Mouse (Mus musculus) retina, postnatal 1 day (tissue): ENCODE results near the gene Tenm2.

ENCODE experiments used
- DNase-seq: peaks from one replicate; pipeline ENCODE4 v3.0.0-alpha.2; 2012

Gene Tenm2

DNA sequence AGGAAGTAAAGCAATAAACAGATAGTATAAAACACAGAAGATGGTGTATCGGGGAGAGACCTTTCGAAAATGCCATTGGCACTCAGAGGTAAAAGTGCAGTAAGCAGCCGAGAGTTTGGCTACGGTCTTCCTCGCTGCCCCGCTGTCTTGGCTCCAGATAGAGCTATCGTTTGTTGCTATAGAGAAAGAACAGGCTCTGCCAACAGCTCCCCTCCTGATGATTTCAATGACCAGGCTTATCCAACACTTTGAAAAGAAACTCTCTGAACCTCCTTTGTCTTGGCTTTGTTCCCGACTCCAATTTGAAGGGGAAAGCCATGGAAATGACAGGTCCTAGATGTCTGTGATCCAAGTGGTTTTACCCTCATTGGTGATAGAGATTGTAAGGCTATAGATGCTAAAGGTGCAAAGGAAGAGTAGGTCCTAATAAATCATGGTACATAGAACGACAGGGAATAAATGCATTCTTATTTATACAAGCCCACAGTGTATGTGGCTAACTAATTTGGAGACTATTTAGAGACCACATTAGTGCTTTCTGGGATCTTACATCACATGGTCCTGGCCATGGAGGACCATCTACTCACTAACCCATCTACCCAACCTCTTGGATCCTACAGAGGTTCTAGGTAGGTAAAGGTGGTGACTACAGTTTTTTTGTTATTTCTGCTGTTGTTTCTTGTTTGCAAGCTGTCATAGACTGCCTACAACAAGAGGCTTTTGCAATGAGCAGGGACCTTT lies 765.8 kb downstream of the Tenm2 start:
- no peak for DNase-seq

DNA sequence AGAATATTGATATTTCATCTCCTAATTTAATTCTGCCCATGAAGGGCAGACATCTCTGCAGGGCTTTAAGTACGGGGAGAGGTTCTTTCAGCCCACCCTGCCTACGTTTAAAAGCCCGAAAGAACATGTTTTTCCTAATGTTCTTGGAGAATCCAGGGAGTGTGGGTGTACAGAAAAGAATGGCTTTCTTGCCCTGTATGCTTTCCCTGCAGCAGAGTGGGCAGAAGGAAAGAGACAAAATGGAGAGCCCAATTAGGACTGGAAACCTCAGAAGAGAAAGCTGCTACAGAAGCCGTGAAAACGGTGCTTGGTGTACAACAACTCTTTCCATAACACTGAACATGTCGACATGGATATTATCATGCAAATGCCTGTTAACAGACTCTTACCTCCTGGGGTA lies 777.3 kb downstream of the Tenm2 start:
- peak; percentile 32 for DNase-seq

DNA sequence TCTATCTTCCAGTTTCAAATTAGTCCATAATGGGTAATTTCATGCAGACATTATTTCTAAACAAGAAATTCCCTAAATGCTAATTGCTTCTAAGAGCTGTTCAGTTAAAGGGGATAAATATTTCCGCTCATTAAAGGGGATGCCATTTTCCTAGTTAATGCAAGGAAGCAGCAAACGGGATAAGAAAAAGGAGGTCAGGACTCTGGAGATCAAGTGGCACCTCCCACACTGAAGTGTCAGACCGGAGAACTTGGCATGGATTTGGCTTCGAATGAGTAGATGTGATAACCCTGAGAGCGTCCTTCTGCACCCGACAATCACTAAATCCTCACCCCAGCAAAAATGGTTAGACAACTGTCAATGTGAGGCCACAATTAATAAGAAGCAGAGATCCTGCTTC lies 781.7 kb downstream of the Tenm2 start:
- peak; percentile 60 for DNase-seq

DNA sequence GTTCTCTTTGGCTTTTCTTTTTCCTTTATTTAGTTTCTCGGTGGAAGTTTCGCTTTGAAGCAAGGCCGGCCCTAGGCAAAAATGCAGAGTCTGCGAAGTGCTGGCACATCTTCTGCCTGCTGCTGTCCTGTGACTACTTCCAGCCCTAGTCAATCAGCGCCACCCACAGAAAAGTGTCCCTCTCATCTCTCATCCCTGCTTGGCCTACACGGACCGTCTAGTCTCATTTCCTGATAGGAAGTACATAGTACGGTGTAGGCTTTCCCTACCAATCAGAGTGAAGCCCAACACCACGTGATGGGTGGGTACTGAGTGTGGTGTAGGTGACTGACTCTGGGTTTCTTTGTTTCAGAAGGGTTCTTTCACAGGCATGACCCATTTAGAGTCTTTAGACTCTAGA lies 783.3 kb downstream of the Tenm2 start:
- peak; percentile 38 for DNase-seq

DNA sequence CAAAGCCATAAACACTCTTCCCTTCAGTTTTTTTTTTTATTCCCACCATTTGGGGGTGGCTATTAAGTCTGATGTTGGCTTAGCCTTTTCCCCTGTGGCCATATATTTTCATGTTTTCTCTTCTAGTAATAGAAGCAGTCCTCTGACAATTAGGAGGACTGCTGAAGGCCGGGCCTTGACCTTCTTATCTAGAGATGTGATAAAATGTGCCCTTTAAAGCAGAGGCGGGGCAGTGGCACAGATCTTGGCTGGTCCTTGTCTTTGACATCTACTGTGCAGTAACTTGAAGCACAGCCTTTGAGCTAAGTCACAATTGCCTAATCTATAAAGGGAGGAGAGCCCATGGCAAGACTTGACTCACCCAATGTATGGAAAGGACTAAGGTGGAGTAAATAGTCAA lies 789.4 kb downstream of the Tenm2 start:
- DNase-seq, result no peak

DNA sequence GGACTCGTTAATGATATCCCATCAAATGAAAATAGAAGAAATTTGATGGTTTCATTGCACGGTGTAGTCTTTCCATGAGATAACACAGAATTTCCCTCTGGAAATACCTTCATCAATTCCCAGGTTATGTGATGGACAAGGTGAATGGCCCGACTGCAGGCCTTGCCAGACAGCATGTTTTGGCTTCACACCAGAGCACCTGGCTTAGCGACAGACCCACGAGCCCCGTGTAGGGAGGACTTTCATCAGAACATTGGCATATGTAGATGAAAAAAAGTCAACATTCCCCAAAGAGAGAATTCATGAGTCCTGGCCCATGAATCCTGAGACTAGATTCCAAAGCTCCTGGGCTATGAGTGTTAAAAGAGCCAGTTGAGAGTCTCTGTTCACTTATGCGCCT lies 791.9 kb downstream of the Tenm2 start:
- DNase-seq, result no peak

DNA sequence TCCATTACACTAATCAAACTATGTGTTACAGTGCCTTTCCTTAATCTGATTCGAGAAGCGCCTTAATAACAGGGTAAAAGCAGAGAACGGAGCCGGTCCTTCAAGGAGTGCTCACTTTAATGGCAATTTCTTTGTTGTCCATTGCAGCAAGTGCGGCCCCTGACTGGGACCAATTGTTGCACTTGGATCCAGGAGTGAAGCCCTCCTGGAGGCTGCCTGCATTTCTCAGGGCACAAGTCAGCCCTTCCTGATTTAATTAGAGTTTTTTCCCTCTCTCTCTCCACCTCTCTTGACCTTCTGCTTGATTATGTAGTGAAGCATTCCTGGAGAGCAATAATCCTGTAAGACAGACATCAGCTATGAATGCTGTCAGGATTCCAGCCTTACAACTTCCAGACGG lies 794.0 kb downstream of the Tenm2 start:
- DNase-seq, result no peak

DNA sequence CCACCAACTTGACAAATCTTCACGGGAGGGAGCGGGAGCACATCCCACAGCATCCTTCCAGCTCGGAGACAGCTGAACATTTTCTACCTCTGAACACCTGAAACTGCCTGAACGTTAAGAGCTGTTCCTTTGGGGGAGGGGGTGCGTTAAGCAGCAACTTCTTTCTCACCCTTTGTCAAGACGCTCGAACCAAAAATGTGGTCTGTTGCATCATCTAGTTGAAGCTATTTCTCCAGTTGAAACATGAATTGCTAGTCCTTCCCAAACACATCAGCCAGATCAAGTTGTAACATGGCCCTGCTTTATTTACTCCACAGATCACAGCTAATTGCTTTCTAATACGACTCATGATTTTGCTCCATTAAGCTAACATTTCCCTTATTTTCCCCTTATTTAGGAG lies 799.5 kb downstream of the Tenm2 start:
- DNase-seq, result no peak

DNA sequence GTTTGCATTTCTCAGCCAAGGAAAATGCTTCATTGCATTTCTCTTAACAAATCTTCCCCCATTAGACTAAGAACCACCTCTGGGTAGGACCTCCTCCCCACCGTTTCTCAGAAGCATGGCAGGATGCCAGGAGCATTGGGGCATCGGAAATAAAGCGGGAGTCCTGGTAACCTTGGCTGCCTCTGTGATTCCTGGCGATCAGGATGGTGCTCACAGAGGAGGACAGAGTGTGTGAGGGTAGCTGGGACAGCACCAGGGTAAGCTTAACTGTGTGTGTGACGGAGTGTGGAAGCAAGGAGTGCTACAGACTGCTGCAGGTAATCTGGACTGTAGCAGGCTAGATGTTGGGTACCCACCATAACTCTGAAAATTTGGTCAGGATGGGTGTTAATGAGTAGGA lies 806.8 kb downstream of the Tenm2 start:
- peak; percentile 48 for DNase-seq

DNA sequence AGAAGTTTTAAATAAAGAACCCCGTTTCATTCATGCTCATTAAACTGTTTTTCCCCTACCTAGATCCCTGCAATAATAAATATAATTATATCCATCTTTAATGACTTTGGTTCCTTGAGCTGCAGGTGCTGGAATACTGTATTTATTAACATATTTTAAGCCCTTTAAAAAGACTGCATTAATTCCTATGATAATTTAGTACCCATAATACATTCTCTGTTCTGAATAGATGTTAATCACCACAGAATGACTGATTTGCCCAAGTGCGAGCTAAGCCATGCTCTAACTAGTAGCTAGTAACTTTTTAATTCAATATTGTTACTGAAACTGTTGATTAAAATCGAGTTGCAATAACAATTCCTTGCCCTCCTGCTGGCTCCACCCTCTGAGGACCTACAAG lies 810.8 kb downstream of the Tenm2 start:
- no peak for DNase-seq

DNA sequence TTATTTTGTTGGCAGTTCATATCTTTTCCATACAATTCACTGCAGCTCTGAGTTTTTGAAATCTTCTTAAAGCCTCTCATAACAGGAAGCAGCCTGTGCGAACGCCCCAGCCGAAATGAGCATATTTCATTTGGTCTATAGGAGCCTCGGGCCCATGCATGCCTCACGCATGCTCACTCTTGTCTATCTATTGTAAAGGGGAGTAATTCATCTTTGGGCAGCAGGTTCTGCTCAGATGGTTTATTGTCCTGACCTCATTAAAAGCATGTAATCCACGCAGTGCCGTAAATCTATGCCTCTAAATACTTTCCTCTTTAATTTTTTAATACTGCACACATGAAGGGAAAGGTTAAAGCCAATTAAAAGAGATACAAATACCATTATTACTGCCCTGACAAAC lies 815.7 kb downstream of the Tenm2 start:
- DNase-seq, result peak; percentile 25

DNA sequence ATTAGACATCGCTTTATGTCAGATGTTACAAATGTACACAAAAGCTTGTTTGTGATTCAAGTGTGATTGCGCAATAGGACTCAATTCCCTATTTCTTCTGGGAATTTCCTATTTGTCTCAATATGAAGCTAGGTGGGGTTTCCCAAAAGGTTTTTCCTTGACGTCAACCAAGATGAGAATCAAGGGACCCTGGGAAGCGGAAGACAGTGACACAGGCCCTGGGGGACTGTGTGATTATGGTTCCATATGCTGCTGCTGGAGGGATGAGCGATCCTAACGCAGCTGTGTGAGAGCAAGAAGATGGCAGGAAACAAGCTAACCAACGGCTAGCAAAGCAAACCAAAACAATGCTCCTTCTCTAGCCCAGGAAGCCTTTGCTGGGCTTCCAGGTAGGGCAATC lies 820.5 kb downstream of the Tenm2 start:
- DNase-seq, result peak; percentile 66

DNA sequence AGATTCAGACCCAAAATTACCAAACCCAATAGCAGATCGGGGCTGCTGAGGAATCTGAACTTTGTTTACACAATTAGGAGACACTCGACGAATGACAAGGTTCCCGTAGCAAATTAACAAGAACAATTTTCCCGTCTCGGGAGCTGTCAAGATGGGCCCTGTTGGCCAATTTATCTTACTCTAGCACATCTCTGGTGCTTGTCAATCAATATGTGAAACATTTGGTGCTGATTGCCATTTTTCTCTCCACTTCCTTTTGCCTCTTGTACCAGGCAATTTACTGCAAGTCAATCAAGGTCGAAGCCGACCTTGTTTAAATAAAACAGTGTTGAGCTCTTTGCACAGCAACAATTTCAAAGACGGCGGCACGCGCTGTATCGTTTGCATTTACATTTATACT lies 824.9 kb downstream of the Tenm2 start:
- no peak for DNase-seq

DNA sequence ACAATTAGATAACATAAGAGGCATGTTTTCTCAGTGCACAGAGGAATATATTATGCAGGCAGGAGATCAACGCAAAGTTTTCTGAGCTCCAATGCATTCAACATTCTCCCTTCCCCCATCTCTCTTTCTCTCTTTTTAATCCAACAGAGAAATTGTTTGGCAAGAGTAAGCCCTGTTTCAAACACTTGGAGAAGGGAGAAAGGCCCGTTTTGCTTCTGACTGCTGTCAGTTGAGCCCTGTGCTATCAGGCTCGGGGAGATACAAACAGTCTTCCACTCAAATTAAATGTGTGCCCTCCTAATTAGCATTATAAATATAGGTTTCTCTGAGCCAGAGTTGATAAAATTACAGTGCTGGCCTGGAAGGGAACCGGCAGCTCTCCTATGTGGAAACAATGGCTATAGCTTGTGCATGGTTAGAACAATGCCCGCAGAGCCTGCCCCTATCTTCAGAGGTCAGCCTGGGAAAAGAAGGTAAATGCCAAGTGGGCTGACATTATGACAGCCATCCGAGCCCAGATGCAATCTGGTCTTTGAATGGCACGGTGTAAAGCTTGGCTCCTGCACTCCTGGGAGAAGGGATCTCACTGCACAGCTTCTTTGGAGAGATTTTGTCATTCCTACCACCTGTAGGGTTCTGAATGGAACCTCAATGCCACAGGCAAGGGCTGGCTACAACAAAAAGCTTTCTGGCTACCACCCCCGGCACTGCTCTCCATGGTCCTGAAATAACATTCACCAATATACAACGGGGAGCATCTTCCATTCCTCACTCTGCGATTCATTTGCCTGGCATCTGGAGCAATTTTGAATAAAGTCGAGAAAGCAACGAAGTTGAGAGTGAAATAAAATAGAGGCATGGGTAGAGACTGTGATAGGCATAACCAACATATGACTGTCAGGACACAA lies 839.7 kb downstream of the Tenm2 start:
- DNase-seq, result peak; percentile 50

DNA sequence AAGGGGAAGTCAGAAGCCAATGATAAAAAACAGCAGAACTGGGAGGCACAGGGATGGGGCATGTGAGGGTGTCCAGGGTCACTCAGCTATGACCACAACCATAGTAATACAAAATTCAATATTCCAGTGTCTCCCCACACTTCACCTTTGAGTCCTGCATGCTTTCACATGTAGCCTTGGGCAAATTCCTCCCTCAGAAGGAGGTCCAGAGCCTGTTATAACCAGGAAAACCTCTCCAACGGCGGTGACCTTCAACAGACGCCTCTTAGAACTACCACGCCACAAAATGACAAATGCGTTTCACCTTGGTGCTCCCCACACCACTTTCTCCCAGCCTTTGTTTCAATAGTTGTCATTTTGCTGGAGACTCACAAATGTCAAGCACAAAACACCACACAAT lies 851.1 kb downstream of the Tenm2 start:
- DNase-seq, result no peak

DNA sequence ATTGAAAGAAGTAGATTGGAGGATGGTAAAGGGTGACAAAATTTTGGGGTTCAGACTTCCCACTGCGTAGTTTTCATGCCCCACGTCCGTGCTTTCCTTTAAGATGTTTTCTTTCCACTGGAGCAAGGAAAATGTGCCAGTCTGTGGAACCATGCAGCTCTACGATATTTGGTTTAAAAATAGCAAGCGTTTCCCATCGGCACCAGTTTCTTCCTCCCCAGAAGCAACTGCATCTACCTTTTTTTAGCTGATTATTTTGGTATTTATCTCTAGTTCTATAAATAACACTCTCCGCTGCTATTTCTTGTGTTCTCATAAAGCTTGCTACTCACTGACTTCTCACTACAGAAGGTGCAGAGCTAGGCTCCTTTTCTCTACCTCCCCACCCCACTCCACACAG lies 864.0 kb downstream of the Tenm2 start:
- no peak for DNase-seq

DNA sequence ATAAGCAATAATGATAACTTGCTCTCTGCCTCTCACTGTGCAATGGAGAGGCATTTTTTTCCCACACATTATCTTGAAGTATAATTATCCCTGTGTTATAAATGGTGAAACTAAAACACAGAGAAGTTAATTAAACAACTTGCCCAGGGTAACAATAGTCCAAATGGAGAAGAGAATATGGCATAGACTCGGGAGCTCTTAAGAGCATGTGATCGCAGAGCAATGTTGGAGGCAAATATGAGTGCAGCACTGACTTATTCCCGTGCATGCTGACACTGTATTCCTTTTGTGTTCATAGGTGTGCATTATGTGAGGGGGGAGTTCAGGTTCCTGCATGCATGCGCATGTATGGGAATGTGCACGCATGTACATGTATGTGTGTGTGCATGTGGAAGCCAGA lies 870.7 kb downstream of the Tenm2 start:
- DNase-seq, result no peak

DNA sequence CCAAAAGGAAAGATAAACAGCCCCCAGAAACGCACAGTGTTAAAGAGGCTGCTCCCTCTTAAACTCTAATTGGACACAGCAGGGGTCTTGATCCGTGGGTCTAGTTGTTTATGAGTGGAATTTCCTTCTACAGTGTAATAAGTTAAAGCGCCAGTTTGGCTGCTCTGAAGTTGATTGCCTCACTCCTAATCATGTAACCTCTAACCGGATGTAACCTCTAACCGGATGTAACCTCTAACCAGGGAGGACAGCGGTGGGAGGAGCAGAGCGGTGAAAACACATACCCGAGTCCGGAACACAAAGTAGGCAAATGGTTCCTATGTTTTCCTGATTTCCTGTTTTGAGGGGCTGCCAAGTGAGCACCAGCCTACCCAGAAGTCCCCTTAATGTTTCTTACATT lies 871.3 kb downstream of the Tenm2 start:
- DNase-seq, result peak; percentile 30

DNA sequence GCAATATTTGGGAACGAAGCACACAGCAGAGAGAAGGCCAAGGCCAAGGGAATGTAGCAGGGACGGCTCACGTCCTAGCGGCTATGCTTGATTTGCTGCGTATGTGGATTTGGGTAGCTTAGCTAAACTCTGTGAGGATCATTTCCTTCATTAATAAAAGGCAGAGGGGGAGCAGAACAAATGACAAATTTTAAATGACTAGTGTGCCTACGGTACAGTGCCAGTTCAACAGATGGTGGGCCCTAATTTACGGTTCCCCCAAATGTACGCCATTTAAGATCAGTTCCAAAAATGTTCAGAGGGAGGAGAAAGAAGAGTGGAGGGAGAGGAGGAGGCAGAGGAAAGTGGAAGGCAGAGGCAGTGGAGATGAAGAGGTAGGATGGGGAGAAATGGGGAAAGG lies 873.2 kb downstream of the Tenm2 start:
- no peak for DNase-seq

DNA sequence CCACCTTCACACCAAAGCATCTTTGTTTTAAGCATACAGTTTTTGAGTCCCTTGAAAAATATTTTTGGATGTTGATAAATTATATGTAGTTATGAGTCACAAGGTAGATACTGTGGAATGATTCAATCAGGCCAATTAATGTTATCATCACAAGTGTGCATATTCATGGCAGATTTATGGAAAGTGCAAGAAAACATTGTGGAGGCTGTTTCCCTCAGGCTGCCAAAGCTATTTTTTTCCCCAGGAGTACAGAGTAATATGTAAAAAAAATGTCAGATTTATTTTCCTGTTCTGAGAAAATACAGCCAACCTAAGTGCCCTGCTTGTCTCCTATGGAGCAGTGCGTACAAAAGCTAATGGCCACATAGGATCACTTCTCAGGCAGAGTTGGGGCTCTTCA lies 882.5 kb downstream of the Tenm2 start:
- no peak for DNase-seq

DNA sequence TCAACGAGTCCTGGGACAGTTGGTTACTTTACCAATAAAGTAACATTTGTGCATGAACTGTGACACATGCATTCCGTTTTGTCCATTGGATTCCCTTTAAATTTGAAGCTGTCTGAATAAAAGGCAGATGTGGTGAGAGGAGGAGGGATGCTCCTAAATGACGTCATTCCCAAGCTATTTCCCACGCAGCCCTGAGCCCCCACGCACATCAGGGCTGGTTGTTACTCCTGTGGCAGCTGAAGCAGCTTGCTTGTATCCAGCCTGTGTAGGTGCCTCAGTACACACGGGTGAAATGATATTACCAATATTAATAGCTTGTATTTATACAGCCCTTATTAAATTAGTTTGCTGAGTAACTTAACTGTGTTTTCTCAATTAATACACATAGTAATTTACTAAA lies 884.0 kb downstream of the Tenm2 start:
- DNase-seq, result no peak

DNA sequence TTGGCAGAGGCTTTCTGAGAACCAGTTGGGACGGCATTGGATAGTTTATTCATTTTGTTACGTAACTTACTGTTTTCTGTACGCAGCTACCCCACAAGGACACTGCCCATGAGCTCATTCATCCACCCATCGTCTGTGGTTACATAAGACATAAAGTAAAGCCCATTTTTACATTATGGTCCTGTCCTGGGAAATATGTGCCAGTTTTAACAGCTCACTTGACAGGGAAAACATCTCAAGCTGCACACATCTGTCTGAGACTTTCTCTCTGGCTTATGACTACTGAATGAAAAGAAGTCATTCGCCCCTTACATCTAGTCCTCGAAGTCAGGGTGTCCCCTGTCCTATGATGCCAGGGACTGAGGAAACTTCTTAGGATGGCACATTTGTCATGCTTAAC lies 884.4 kb downstream of the Tenm2 start:
- DNase-seq, result no peak

DNA sequence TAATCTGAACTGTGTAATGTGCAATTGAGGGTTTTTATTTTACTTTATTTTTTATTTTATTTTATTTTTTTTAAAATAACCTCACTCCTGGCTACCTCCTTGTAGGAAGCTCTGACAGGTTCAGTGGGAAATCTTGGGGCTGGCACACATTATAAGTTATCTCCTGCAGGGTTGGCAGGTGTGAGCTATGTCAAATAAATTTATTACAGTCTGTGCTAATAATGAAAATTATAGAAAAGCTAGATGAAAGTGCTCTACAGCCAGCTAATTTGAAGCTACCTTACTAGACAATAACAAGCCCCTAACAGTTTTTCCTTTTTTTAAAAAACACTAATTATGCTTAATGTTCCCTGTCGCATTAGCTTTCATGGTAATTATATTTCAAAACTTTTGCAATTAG lies 885.5 kb downstream of the Tenm2 start:
- no peak for DNase-seq

DNA sequence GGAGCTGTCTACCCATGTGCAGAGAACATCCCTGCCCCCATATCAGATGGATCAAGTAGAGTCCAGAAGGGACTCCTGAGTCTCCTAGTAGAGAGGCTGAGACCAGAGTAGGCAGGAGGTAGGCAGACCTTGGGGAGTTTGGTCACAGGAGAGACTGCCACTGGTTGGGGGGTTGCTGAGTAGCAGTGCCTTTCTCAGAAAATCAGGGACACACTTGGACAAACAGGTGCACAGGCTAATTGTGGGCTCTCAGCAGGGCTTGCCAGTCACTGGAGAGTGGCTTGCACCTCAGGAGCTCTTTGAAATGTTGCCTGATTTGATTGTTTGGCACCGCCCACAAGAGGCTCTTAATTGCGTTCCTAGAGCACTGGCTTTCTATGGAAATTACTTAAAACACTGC lies 885.9 kb downstream of the Tenm2 start:
- peak; percentile 34 for DNase-seq

DNA sequence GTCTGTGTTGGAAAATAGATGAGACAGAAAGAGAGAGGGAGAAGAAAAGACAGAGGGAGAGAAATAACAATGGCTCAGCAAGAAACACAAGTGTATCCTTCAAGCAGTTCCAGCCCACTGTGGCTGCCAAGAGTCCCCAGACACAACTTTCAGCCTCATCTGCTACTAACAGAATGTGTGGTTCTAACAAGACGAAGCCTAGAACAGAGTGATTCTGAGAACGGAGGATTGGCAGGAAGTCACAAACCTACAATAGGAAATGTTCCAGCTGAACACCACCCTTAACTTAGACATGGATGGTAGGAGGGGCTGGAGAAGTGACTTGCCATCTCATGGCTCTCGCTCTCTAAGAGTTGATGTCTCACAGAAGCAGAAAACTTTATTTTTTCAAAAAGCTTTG lies 894.0 kb downstream of the Tenm2 start:
- no peak for DNase-seq
